Comparison of ENCODE assay signal across 15 mouse cellular contexts in genomic region chrX:14505102-14505501, GRCm38 (mm10).
A peak's percentile ranks its signal among the peaks of the same experiment; 100 is the strongest.
DNase-seq lines count a peak whose midpoint lies in the region; ATAC-seq lines count a peak whose summit lies in the region.
"Had no signal": no experiment of that assay in that cellular context is flagged by ENCODE, and none has a peak within 500 bp of the region (broad histone marks: within the 10 kb centered on the region; RNA-seq: fewer than 3 reads in every experiment).

No protein-coding gene starts in this region.

- peak; percentile 8 for DNase-seq in brain, embryonic 18.5 days (ENCODE audit: low read depth, low spot score)
- peak; percentile 23 to 52 for DNase-seq in layer of hippocampus, adult 8-10 months (ENCODE audit: low spot score in 2 of 2)
- DNase-seq in right cerebral cortex, adult 18-20 months, result peak; percentile 17
- DNase-seq in adrenal gland, adult 8-10 months, result no peak
- DNase-seq in natural killer cell, adult 2 months (ENCODE audit: low spot score in 2 of 2), result no peak
- no peak for DNase-seq in thymus, adult 18-20 months
- DNase-seq: gastrocnemius, adult 2 months; heart, adult 2 months; heart, postnatal 36 days; kidney, adult 18-20 months had no signal

- no peak overlapping the region for H3K27ac ChIP-seq in forebrain, embryonic 16.5 days (ENCODE audit: low read length)
- no peak overlapping the region for H3K27ac ChIP-seq in forebrain, embryonic 15.5 days (replicated peaks)
- H3K27ac ChIP-seq: gastrocnemius, adult 2 months; heart, adult 2 months; left cerebral cortex, adult 2 months; lung, embryonic 15.5 days had no signal

- no peak overlapping the region for H3K9ac ChIP-seq in forebrain, embryonic 16.5 days (replicated peaks; ENCODE audit: low read depth, low read length)
- no peak overlapping the region for H3K9ac ChIP-seq in forebrain, embryonic 15.5 days (replicated peaks)
- H3K9ac ChIP-seq: lung, embryonic 15.5 days had no signal

- WGBS in forebrain, embryonic 16.5 days, result 46% methylated on average over 5 of the region's 5 CpGs
- 50% methylated on average over 5 of the region's 5 CpGs for WGBS in forebrain, embryonic 15.5 days

- no peak overlapping the region for H3K4me3 ChIP-seq in forebrain, embryonic 16.5 days (replicated peaks; ENCODE audit: low read length)
- H3K4me3 ChIP-seq in forebrain, embryonic 15.5 days, result no peak overlapping the region
- H3K4me3 ChIP-seq: gastrocnemius, adult 2 months; heart, adult 2 months; left cerebral cortex, adult 2 months; lung, embryonic 15.5 days had no signal

- H3K9me3 ChIP-seq in forebrain, embryonic 16.5 days (ENCODE audit: control insufficient read depth, low read length), result no peaks in the 10 kb centered on the region
- no peaks in the 10 kb centered on the region for H3K9me3 ChIP-seq in forebrain, embryonic 15.5 days
- H3K9me3 ChIP-seq: G1E; lung, embryonic 15.5 days had no signal

- ATAC-seq in forebrain, embryonic 16.5 days, result peak; percentile 75; the same call in 1 of the 2 replicates
- ATAC-seq in forebrain, embryonic 15.5 days (replicated peaks), result no peak

- H3K27me3 ChIP-seq in forebrain, embryonic 16.5 days (replicated peaks; ENCODE audit: control insufficient read depth, insufficient read depth, low read length), result no peaks in the 10 kb centered on the region
- H3K27me3 ChIP-seq in forebrain, embryonic 15.5 days, result no peaks in the 10 kb centered on the region
- H3K27me3 ChIP-seq: lung, embryonic 15.5 days had no signal

- no peaks in the 10 kb centered on the region for H3K36me3 ChIP-seq in forebrain, embryonic 16.5 days (ENCODE audit: control insufficient read depth, insufficient read depth)
- H3K36me3 ChIP-seq in forebrain, embryonic 15.5 days, result no peaks in the 10 kb centered on the region
- H3K36me3 ChIP-seq: G1E; lung, embryonic 15.5 days had no signal

- H3K4me1 ChIP-seq in forebrain, embryonic 16.5 days (replicated peaks; ENCODE audit: control insufficient read depth, insufficient read depth, low read length), result no peaks in the 10 kb centered on the region
- no peaks in the 10 kb centered on the region for H3K4me1 ChIP-seq in forebrain, embryonic 15.5 days
- H3K4me1 ChIP-seq: lung, embryonic 15.5 days had no signal

- no peak overlapping the region for H3K4me2 ChIP-seq in forebrain, embryonic 16.5 days (ENCODE audit: low read length)
- no peak overlapping the region for H3K4me2 ChIP-seq in forebrain, embryonic 15.5 days (replicated peaks)
- H3K4me2 ChIP-seq: lung, embryonic 15.5 days had no signal

Comparison
In these comparisons a context has a peak if more than half of its experiments do, and no peak if none do; other contexts are left out.
1. DNase-seq: peak in brain, embryonic 18.5 days (single experiment), layer of hippocampus, adult 8-10 months (2 of 2) and right cerebral cortex, adult 18-20 months (single experiment); none in adrenal gland, adult 8-10 months (single experiment), natural killer cell, adult 2 months (0 of 2) and thymus, adult 18-20 months (0 of 2).